ENCODE assay signal across 8 mouse cellular contexts in the genomic region with DNA sequence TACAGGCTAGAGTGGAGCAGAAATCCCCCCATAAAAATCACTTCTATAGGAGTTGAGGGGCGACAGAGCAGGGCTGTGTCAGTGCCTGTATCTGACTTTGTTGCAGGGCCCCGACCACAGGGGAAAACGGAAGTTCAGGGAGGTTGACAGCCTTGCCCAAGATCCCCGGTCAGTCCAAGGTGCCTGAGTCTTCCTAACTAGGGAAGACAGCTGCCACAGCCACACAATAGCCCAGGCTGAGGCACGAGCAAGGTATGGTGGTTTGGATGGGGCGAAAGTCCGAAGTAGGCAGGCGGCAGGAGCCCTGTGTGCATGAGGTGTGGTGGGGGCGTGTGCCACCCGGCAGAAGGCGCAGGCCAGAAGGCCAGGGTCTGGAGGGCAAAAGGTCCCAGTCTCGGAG. TPM values are rescaled to one million over a fixed set of nuclear protein-coding genes. Genes with fewer than 3 reads are reported as not detected.
A peak's percentile ranks its signal among the peaks of the same experiment; 100 is the strongest.
DNase-seq lines count a peak whose midpoint lies in the region; ATAC-seq lines count a peak whose summit lies in the region.

Slc16a3 (plus strand) TSS at position 153 of the 400 bp plus-strand sequence.

- peaks cover 10% of the 10 kb centered on the region for H3K27me3 ChIP-seq in limb, embryonic 13.5 days
- peaks cover 15% of the 10 kb centered on the region for H3K27me3 ChIP-seq in neural tube, embryonic 12.5 days (replicated peaks)

- H3K4me3 ChIP-seq in limb, embryonic 13.5 days = peak within 1 kb of the TSS; percentile 64
- H3K4me3 ChIP-seq in neural tube, embryonic 12.5 days = peak within 1 kb of the TSS; percentile 37

- H3K9ac ChIP-seq in limb, embryonic 13.5 days = peak within 1 kb of the TSS; percentile 80
- H3K9ac ChIP-seq in neural tube, embryonic 12.5 days = peak within 1 kb of the TSS; percentile 52

- no peaks in the 10 kb centered on the region for H3K9me3 ChIP-seq in limb, embryonic 13.5 days
- no peaks in the 10 kb centered on the region for H3K9me3 ChIP-seq in neural tube, embryonic 12.5 days

- peak; percentile 37 for DNase-seq in CD4-positive, CD25-positive, alpha-beta regulatory T cell, adult 2 months (ENCODE audit: low read depth, low spot score)
- peak; percentile 22 to 36 for DNase-seq in B cell, adult 2 months
- DNase-seq in gastrocnemius, adult 18-20 months (ENCODE audit: low spot score) = no peak
- DNase-seq in yolk sac, embryonic 10.5 days (ENCODE audit: low spot score) = no peak
- no peak for DNase-seq in thymus, adult 18-20 months

- peak within 1 kb of the TSS; percentile 83 for H3K4me2 ChIP-seq in limb, embryonic 13.5 days (replicated peaks)
- H3K4me2 ChIP-seq in neural tube, embryonic 12.5 days (replicated peaks) = peak within 1 kb of the TSS; percentile 70

- peaks cover 46% of the 10 kb centered on the region for H3K4me1 ChIP-seq in limb, embryonic 13.5 days
- H3K4me1 ChIP-seq in neural tube, embryonic 12.5 days = peaks cover 36% of the 10 kb centered on the region

- H3K36me3 ChIP-seq in limb, embryonic 13.5 days = no peaks in the 10 kb centered on the region
- H3K36me3 ChIP-seq in neural tube, embryonic 12.5 days = no peaks in the 10 kb centered on the region

- WGBS in limb, embryonic 13.5 days = 23% methylated on average over 12 of the region's 12 CpGs
- 33% methylated on average over 12 of the region's 12 CpGs for WGBS in neural tube, embryonic 12.5 days

- ATAC-seq in CD4-positive, CD25-positive, alpha-beta regulatory T cell, adult 4 months = no peak
- no peak for ATAC-seq in limb, embryonic 13.5 days (ENCODE audit: low FRiP score, low read depth)
- ATAC-seq in neural tube, embryonic 12.5 days (ENCODE audit: low FRiP score, low read depth) = no peak

- H3K27ac ChIP-seq in limb, embryonic 13.5 days = peak within 1 kb of the TSS; percentile 73
- no peak within 1 kb of the TSS for H3K27ac ChIP-seq in neural tube, embryonic 12.5 days

RNA-seq across cellular contexts. Expression of gene Slc16a3, which starts in this region (rescaled TPM):
- polyA plus RNA-seq in CD4-positive, CD25-positive, alpha-beta regulatory T cell, adult 4 months (2017; shearing (Covaris generic)) = 1 to 10 TPM; 3.5 to 5.3 TPM
- total RNA-seq in gastrocnemius, adult 18-20 months (2021) = 100 to 1,000 TPM; 257 to 298 TPM
- polyA plus RNA-seq in limb, embryonic 13.5 days (2015; fragmentation: Nextera tagmentation; extraction: Ambion mirVana) = 84.1 and 94.1 TPM in 2 replicates
- polyA plus RNA-seq in neural tube, embryonic 12.5 days (2016; fragmentation: Nextera tagmentation; extraction: Ambion mirVana) = 31.8 and 38.4 TPM in 2 replicates

Comparison
In these comparisons a context has a peak if more than half of its experiments do, and no peak if none do; other contexts are left out.
1. DNase-seq: peak in CD4-positive, CD25-positive, alpha-beta regulatory T cell, adult 2 months (single experiment) and B cell, adult 2 months (2 of 2); none in gastrocnemius, adult 18-20 months (single experiment), yolk sac, embryonic 10.5 days (single experiment) and thymus, adult 18-20 months (0 of 2).